In genomic region chr3:119387332-119388105, GRCm38 (mm10) we compare ENCODE assay signal across 8 mouse cellular contexts.
DNase-seq lines count a peak whose midpoint lies in the region; ATAC-seq lines count a peak whose summit lies in the region.
"Had no signal": no experiment of that assay in that cellular context is flagged by ENCODE, and none has a peak within 500 bp of the region (broad histone marks: within the 10 kb centered on the region; RNA-seq: fewer than 3 reads in every experiment).

No protein-coding gene starts in this region.

- no peaks in the 10 kb centered on the region for H3K9me3 ChIP-seq in forebrain, embryonic 10.5 days
- H3K9me3 ChIP-seq in liver, embryonic 11.5 days (ENCODE audit: control insufficient read depth, low read length): no peaks in the 10 kb centered on the region; the same call in 1 of the 2 replicates

- H3K4me2 ChIP-seq in liver, embryonic 11.5 days: no peak overlapping the region

- no peak for ATAC-seq in liver, embryonic 11.5 days (replicated peaks; ENCODE audit: low FRiP score)

- no peaks in the 10 kb centered on the region for H3K36me3 ChIP-seq in forebrain, embryonic 10.5 days (replicated peaks)
- H3K36me3 ChIP-seq in liver, embryonic 11.5 days (ENCODE audit: control insufficient read depth, insufficient read depth, low read length): no peaks in the 10 kb centered on the region

- H3K27ac ChIP-seq in forebrain, embryonic 10.5 days: peak overlapping the region; percentile 79
- no peak overlapping the region for H3K27ac ChIP-seq in liver, embryonic 11.5 days (ENCODE audit: low read depth, low read length)

- peaks cover 24% of the 10 kb centered on the region; the same call in 1 of the 2 replicates for H3K27me3 ChIP-seq in forebrain, embryonic 10.5 days (ENCODE audit: poor library complexity, severe bottlenecking)
- no peaks in the 10 kb centered on the region for H3K27me3 ChIP-seq in liver, embryonic 11.5 days (replicated peaks; ENCODE audit: control insufficient read depth, insufficient read depth, low read length)

- peak; percentile 7 to 20 for DNase-seq in right cerebral cortex, adult 2 months (ENCODE audit: low spot score in 2 of 2)
- DNase-seq in right cerebral cortex, postnatal 36 days (ENCODE audit: low spot score in 2 of 2): no peak
- DNase-seq in forebrain, embryonic 10.5 days (ENCODE audit: extremely low spot score, low spot score): peak; percentile 48
- peak; percentile 9 for DNase-seq in mesoderm, embryonic 11.5 days (ENCODE audit: low read depth, low spot score)
- peak; percentile 3 for DNase-seq in testis, postnatal 14 days (ENCODE audit: low spot score)
- DNase-seq in liver, embryonic 11.5 days (ENCODE audit: low spot score): no peak
- no peak for DNase-seq in adrenal gland, postnatal 14 days
- DNase-seq: liver had no signal

- 47% methylated on average over 26 of the region's 26 CpGs for WGBS in forebrain, embryonic 10.5 days
- 78% methylated on average over 26 of the region's 26 CpGs for WGBS in liver, embryonic 11.5 days

- peaks cover 23% of the 10 kb centered on the region for H3K4me1 ChIP-seq in forebrain, embryonic 10.5 days
- H3K4me1 ChIP-seq in liver, embryonic 11.5 days (replicated peaks; ENCODE audit: control insufficient read depth, insufficient read depth, low read length): no peaks in the 10 kb centered on the region

- H3K9ac ChIP-seq in liver, embryonic 11.5 days (ENCODE audit: low read depth, low read length): no peak overlapping the region

- peak overlapping the region; percentile 32; the same call in 1 of the 2 replicates for H3K4me3 ChIP-seq in forebrain, embryonic 10.5 days
- H3K4me3 ChIP-seq in liver, embryonic 11.5 days (ENCODE audit: low read depth, low read length): no peak overlapping the region

Comparison
In these comparisons a context has a peak if more than half of its experiments do, and no peak if none do; other contexts are left out.
1. DNase-seq: peak in right cerebral cortex, adult 2 months (2 of 2), forebrain, embryonic 10.5 days (single experiment), mesoderm, embryonic 11.5 days (single experiment) and testis, postnatal 14 days (single experiment); none in right cerebral cortex, postnatal 36 days (0 of 2), liver, embryonic 11.5 days (single experiment) and adrenal gland, postnatal 14 days (single experiment).